Mouse (Mus musculus) heart, embryonic 14.5 days (tissue): ENCODE data around the gene Dtymk. TPM values are rescaled to one million over a fixed set of nuclear protein-coding genes. Genes with fewer than 3 reads are reported as not detected.
A peak's percentile ranks its signal among the peaks of the same experiment; 100 is the strongest.
"Not testable (repeated sequence)": the region's sequence is repeated elsewhere in the genome, so short reads cannot be mapped to it uniquely, and the experiment has no call there.

Source experiments
- ATAC-seq: fragments of 200-750 bp; cut with Nextera tagmentation; 2 replicates; pipeline ENCODE4 v1.8.0; 2017; ENCODE audit warnings: low read depth, moderate TSS enrichment; ENCODE audit not compliant: insufficient number of reproducible peaks, insufficient read depth, low FRiP score
- H3K27ac ChIP-seq, 2 experiments: fragments of 200-500 bp in 1 of 2; fragments of 300-500 bp in 1 of 2; sonication (generic) in 1 of 2; replicated peaks in 1 of 2; 2 replicates each; pipeline ENCODE4 v1.5.1; 2012 to 2014; ENCODE audit warnings: low read depth in 2 of 2, low read length in 2 of 2, control low read depth in 1 of 2, mild to moderate bottlenecking in 1 of 2, mixed read lengths in 1 of 2; ENCODE audit not compliant: control insufficient read depth in 1 of 2, insufficient read depth in 1 of 2
- H3K27me3 ChIP-seq: fragments of 300-500 bp; sonication (generic); 2 replicates; pipeline ENCODE4 v1.6.1; 2014; ENCODE audit warnings: mild to moderate bottlenecking, low read length, control low read depth; ENCODE audit not compliant: control insufficient read depth, insufficient read depth
- H3K36me3 ChIP-seq: fragments of 300-500 bp; sonication (generic); 2 replicates; pipeline ENCODE4 v1.6.1; 2014; ENCODE audit warnings: mild to moderate bottlenecking, control low read depth, low read length, mixed read lengths; ENCODE audit not compliant: control insufficient read depth, insufficient read depth
- H3K4me1 ChIP-seq, 2 experiments: fragments of 200-500 bp in 1 of 2; fragments of 300-500 bp in 1 of 2; sonication (generic) in 1 of 2; 2 replicates each; pipeline ENCODE4 v1.6.1; 2012 to 2014; ENCODE audit warnings: low read length in 2 of 2, control low read depth in 1 of 2, mixed read lengths in 1 of 2; ENCODE audit not compliant: control insufficient read depth in 2 of 2, insufficient read depth in 2 of 2
- H3K4me2 ChIP-seq: fragments of 300-500 bp; sonication (generic); 2 replicates; pipeline ENCODE4 v1.6.1; 2014; ENCODE audit warnings: mild to moderate bottlenecking, low read length
- H3K4me3 ChIP-seq, 2 experiments: fragments of 200-500 bp in 1 of 2; fragments of 300-500 bp in 1 of 2; sonication (generic) in 1 of 2; 2 replicates each; pipeline ENCODE4 v1.5.1; 2012 to 2014; ENCODE audit warnings: low read length in 2 of 2, mild to moderate bottlenecking in 2 of 2, control low read depth in 1 of 2, low read depth in 1 of 2, moderate library complexity in 1 of 2; ENCODE audit not compliant: control insufficient read depth in 1 of 2, insufficient read depth in 1 of 2
- H3K9ac ChIP-seq: fragments of 300-500 bp; sonication (generic); 2 replicates; pipeline ENCODE4 v1.6.1; 2014; ENCODE audit warnings: mild to moderate bottlenecking, low read length
- H3K9me3 ChIP-seq: fragments of 300-500 bp; sonication (generic); 2 replicates; pipeline ENCODE4 v1.6.1; 2016; ENCODE audit warnings: low read length, control low read depth; ENCODE audit not compliant: control insufficient read depth
- WGBS: fragments of 180-500 bp; shearing (Covaris S2); extraction: QIAGEN DNeasy Blood & Tissue Kit; methylation state at CpG from one replicate; pipeline ENCODE4 v1.1.7; 2014; 5-methylcytosine and 5-hydroxymethylcytosine counted together
- polyA plus RNA-seq: library from polyadenylated mRNA; unstranded; fragments of >200 nt; fragmentation: Nextera tagmentation; extraction: Ambion mirVana; gene quantifications from 2 replicates; pipeline ENCODE4 v1.2.1, GENCODE M21; 2014

The Dtymk gene
- polyA plus RNA-seq, 1 experiment from 2014 or later: 167 TPM

GRCm38 (mm10) chr1:93834671-93835150 is 33.0 kb upstream of the Dtymk start:
- Histone ChIP-seq H3K4me2 (no peak overlapping the region), H3K27ac (no peak overlapping the region), H3K4me1 (peaks cover 0 to 4% of the 10 kb centered on the region in 2 experiments; a peak in 2 of 4 replicates), H3K36me3 (peaks cover 18% of the 10 kb centered on the region), H3K9me3 (no peaks in the 10 kb centered on the region), H3K9ac (no peak overlapping the region), H3K27me3 (no peaks in the 10 kb centered on the region), H3K4me3 (no peak overlapping the region)
- WGBS: 90% methylated on average over 7 of the region's 7 CpGs
- no peak for ATAC-seq

- not testable (repeated sequence) for H3K27ac ChIP-seq, ATAC-seq, H3K27me3 ChIP-seq, H3K9me3 ChIP-seq, H3K4me1 ChIP-seq, H3K4me2 ChIP-seq, H3K4me3 ChIP-seq, H3K9ac ChIP-seq
- 45% methylated on average over 2 of the region's 4 CpGs for WGBS
- peaks cover 13% of the 10 kb centered on the region for H3K36me3 ChIP-seq
These were observed 31.1 kb upstream of the Dtymk start for GRCm38 (mm10) chr1:93832754-93833360.

- Histone ChIP-seq H3K4me1 (peaks cover 11 to 14% of the 10 kb centered on the region in 2 experiments), H3K4me2 (peak overlapping the region; percentile 93; the same call in 1 of the 2 replicates), H3K9ac (no peak overlapping the region), H3K36me3 (peaks cover 10% of the 10 kb centered on the region; the same call in 1 of the 2 replicates), H3K9me3 (no peaks in the 10 kb centered on the region), H3K4me3 (no peak overlapping the region), H3K27me3 (no peaks in the 10 kb centered on the region), H3K27ac (no peak overlapping the region)
- WGBS: 91% methylated on average over 9 of the region's 9 CpGs
- ATAC-seq: no peak
These were observed 24.8 kb upstream of the Dtymk start for GRCm38 (mm10) chr1:93826540-93826835.

GRCm38 (mm10) chr1:93825771-93826539 is 24.2 kb upstream of the Dtymk start:
- Histone ChIP-seq H3K4me1 (peaks cover 11 to 14% of the 10 kb centered on the region in 2 experiments), H3K27ac (peak overlapping the region; percentile 96 to 97), H3K36me3 (peaks cover 15% of the 10 kb centered on the region), H3K4me2 (peak overlapping the region; percentile 93), H3K4me3 (peak overlapping the region; percentile 63 to 81), H3K9me3 (no peaks in the 10 kb centered on the region), H3K9ac (peak overlapping the region; percentile 82), H3K27me3 (no peaks in the 10 kb centered on the region)
- no peak for ATAC-seq
- 43% methylated on average over 27 of the region's 27 CpGs for WGBS

GRCm38 (mm10) chr1:93825105-93825674 is 23.5 kb upstream of the Dtymk start:
- peaks cover 11 to 14% of the 10 kb centered on the region in 2 experiments for H3K4me1 ChIP-seq
- no peaks in the 10 kb centered on the region for H3K27me3 ChIP-seq
- no peaks in the 10 kb centered on the region for H3K9me3 ChIP-seq
- H3K9ac ChIP-seq: peak overlapping the region; percentile 82
- peak overlapping the region; percentile 93 for H3K4me2 ChIP-seq
- H3K27ac ChIP-seq: peak overlapping the region; percentile 96 to 97
- ATAC-seq: peak; percentile 95
- WGBS: 0% methylated on average over 30 of the region's 30 CpGs
- H3K4me3 ChIP-seq: peak overlapping the region; percentile 63 to 81
- peaks cover 23% of the 10 kb centered on the region for H3K36me3 ChIP-seq

GRCm38 (mm10) chr1:93824609-93825008 is 22.9 kb upstream of the Dtymk start, which contains the start of gene D2hgdh:
D2hgdh (plus strand) TSS chr1:93824909.
- ATAC-seq: no peak
- 12% methylated on average over 10 of the region's 10 CpGs for WGBS

GRCm38 (mm10) chr1:93823796-93824495 is 22.2 kb upstream of the Dtymk start:
- Histone ChIP-seq H3K4me2 (peak overlapping the region; percentile 93; the same call in 1 of the 2 replicates), H3K4me1 (peaks cover 11 to 14% of the 10 kb centered on the region in 2 experiments), H3K36me3 (peaks cover 35% of the 10 kb centered on the region), H3K9ac (no peak overlapping the region; the same call in 1 of the 2 replicates), H3K4me3 (no peak overlapping the region), H3K27me3 (no peaks in the 10 kb centered on the region), H3K9me3 (no peaks in the 10 kb centered on the region), H3K27ac (peak overlapping the region in 1 of 2 experiments; percentile 96; a peak in 2 of 4 replicates)
- 68% methylated on average over 3 of the region's 3 CpGs for WGBS
- ATAC-seq: no peak

More at GRCm38 (mm10) chr1:93824609-93825008, 22.9 kb upstream of the Dtymk start, which contains the start of gene D2hgdh:
- Histone ChIP-seq H3K4me2 (peak within 1 kb of the TSS; percentile 93), H3K36me3 (peaks cover 29% of the 10 kb centered on the region), H3K4me1 (peaks cover 11 to 14% of the 10 kb centered on the region in 2 experiments), H3K4me3 (peak within 1 kb of the TSS; percentile 63 to 81), H3K27ac (peak within 1 kb of the TSS; percentile 96 to 97), H3K9ac (peak within 1 kb of the TSS; percentile 82), H3K9me3 (no peaks in the 10 kb centered on the region), H3K27me3 (no peaks in the 10 kb centered on the region)
